Mouse (Mus musculus) neutrophil, adult 59 days (primary cell): ENCODE measurements around the gene Hist1h2bg. TPM values are rescaled to one million over a fixed set of nuclear protein-coding genes. Genes with fewer than 3 reads are reported as not detected.

Experiments used
- total RNA-seq, 2 experiments: library from RNA; stranded (reverse); gene quantifications; 1 replicate in 1 of 2; 2 replicates in 1 of 2; pipeline ENCODE4 v1.2.4; 2023

Hist1h2bg gene
- total RNA-seq, 2 experiments from 2014 or later: 1,545 to 1,845 TPM

Other genes with a start within 250 kb of the Hist1h2bg start
- 1 to 10 TPM; 9.4 to 9.9 TPM for gene Zfp322a, start 202.2 kb upstream of the Hist1h2bg start, total RNA-seq
- gene Abt1, start 147.5 kb upstream of the Hist1h2bg start, total RNA-seq: 10 to 100 TPM in 1 of 2 experiments, 1 to 10 TPM in 1; 8.7 to 10.1 TPM
- gene Btn1a1, start 105.5 kb upstream of the Hist1h2bg start, total RNA-seq: under 1 TPM; 0.11 to 0.29 TPM
- gene Btn2a2, start 82.5 kb upstream of the Hist1h2bg start, total RNA-seq: not detected
- 1,000 to 10,000 TPM; 1,672 to 1,684 TPM for gene Hist1h4h, start 40.3 kb upstream of the Hist1h2bg start, total RNA-seq
- 1,000 to 10,000 TPM; 1,080 to 1,089 TPM for gene Hist1h2af, start 37.5 kb upstream of the Hist1h2bg start, total RNA-seq
- 100 to 1,000 TPM; 354 to 358 TPM for gene Hist1h3g, start 36.0 kb upstream of the Hist1h2bg start, total RNA-seq
- gene Hist1h2bh, start 28.0 kb upstream of the Hist1h2bg start, total RNA-seq: 100 to 1,000 TPM; 133 to 136 TPM
- gene Hist1h3f, start 27.3 kb upstream of the Hist1h2bg start, total RNA-seq: 100 to 1,000 TPM; 457 to 468 TPM
- 1,000 to 10,000 TPM; 2,366 to 2,514 TPM for gene Hist1h4f, start 19.7 kb upstream of the Hist1h2bg start, total RNA-seq
- 100 to 1,000 TPM; 108 to 121 TPM for gene Hist1h1d, start 18.1 kb upstream of the Hist1h2bg start, total RNA-seq
- gene Hist1h3e, start 9.0 kb upstream of the Hist1h2bg start, total RNA-seq: 100 to 1,000 TPM; 839 to 947 TPM
- 100 to 1,000 TPM; 191 to 199 TPM for gene Hist1h2ae, start 176 bp upstream of the Hist1h2bg start, total RNA-seq
- gene Hist1h2bf, start 2.8 kb downstream of the Hist1h2bg start, total RNA-seq: 1,000 to 10,000 TPM; 1,042 to 1,254 TPM
- gene Hist1h2ad, start 3.0 kb downstream of the Hist1h2bg start, total RNA-seq: 100 to 1,000 TPM; 115 to 121 TPM
- 100 to 1,000 TPM; 147 to 159 TPM for gene Hist1h3d, start 4.4 kb downstream of the Hist1h2bg start, total RNA-seq
- 100 to 1,000 TPM; 726 to 742 TPM for gene Hist1h4d, start 10.2 kb downstream of the Hist1h2bg start, total RNA-seq
- 100 to 1,000 TPM; 103 to 111 TPM for gene Hist1h2be, start 49.7 kb downstream of the Hist1h2bg start, total RNA-seq
- 100 to 1,000 TPM; 779 TPM for gene Hist1h1e, start 51.2 kb downstream of the Hist1h2bg start, total RNA-seq
- gene Hist1h2ac, start 112.6 kb downstream of the Hist1h2bg start, total RNA-seq: 10 to 100 TPM; 48.0 to 51.5 TPM
- gene Hist1h2bc, start 112.8 kb downstream of the Hist1h2bg start, total RNA-seq: 100 to 1,000 TPM in 1 of 2 experiments, 10 to 100 TPM in 1; 97.4 to 109 TPM
- 1 to 10 TPM in 1 of 2 experiments, under 1 TPM in 1; 0.86 to 1.1 TPM for gene Hist1h1t, start 124.4 kb downstream of the Hist1h2bg start, total RNA-seq
- 100 to 1,000 TPM; 391 to 419 TPM for gene Hist1h4c, start 127.1 kb downstream of the Hist1h2bg start, total RNA-seq
- 1 to 10 TPM; 4.2 to 6.6 TPM for gene Hfe, start 139.5 kb downstream of the Hist1h2bg start, total RNA-seq
- gene Hist1h1c, start 167.4 kb downstream of the Hist1h2bg start, total RNA-seq: 1,000 to 10,000 TPM; 1,619 to 1,663 TPM
- 100 to 1,000 TPM; 617 to 658 TPM for gene Hist1h3c, start 174.2 kb downstream of the Hist1h2bg start, total RNA-seq
- gene Hist1h2bb, start 175.3 kb downstream of the Hist1h2bg start, total RNA-seq: 100 to 1,000 TPM; 868 to 875 TPM
- 1,000 to 10,000 TPM; 1,294 to 1,569 TPM for gene Hist1h2ab, start 179.7 kb downstream of the Hist1h2bg start, total RNA-seq
- gene Hist1h3b, start 180.9 kb downstream of the Hist1h2bg start, total RNA-seq: 1,000 to 10,000 TPM; 1,352 to 1,548 TPM
- 100 to 1,000 TPM; 569 to 600 TPM for gene Hist1h4b, start 185.6 kb downstream of the Hist1h2bg start, total RNA-seq
- gene Hist1h4a, start 189.8 kb downstream of the Hist1h2bg start, total RNA-seq: 100 to 1,000 TPM; 541 to 562 TPM
- 1,000 to 10,000 TPM in 1 of 2 experiments, 100 to 1,000 TPM in 1; 878 to 1,040 TPM for gene Hist1h3a, start 191.0 kb downstream of the Hist1h2bg start, total RNA-seq
- gene Hist1h1a, start 192.3 kb downstream of the Hist1h2bg start, total RNA-seq: 100 to 1,000 TPM; 455 to 460 TPM
- not detected for gene Trim38, start 198.5 kb downstream of the Hist1h2bg start, total RNA-seq
- gene Slc17a2, start 235.6 kb downstream of the Hist1h2bg start, total RNA-seq: not detected